In the genomic region with DNA sequence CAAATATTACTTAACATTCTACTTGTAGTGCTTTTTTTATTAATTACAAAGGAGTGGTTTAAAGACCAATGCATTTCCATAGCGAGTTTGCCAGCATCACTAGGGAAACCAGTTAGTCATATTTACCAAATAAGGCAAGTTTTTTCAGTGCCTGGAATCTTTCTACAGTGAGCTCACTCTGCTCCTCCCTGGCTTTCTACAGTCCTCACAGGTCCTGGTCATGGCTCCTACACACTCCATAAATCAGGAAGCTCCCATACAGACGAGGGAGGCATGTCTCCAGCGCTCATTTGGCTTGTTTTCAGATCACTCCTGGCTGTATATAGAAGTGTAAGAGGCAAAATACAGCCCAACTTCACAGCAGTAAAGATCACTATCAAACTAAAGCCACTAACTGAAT, we compare ENCODE assay signal across 22 mouse cellular contexts.
DNase-seq lines count a peak whose midpoint lies in the region; ATAC-seq and TF ChIP-seq lines count a peak whose summit lies in the region.
"Had no signal": no experiment of that assay in that cellular context is flagged by ENCODE, and none has a peak within 500 bp of the region (broad histone marks: within the 10 kb centered on the region; RNA-seq: fewer than 3 reads in every experiment).

No protein-coding gene starts in this region.

- intact Hi-C loops in gastrocnemius, adult 2 months (cut with DNase I) = no loop called here
- intact Hi-C loops in gastrocnemius, postnatal 14 days (cut with DNase I; ENCODE audit: low total_unique reads) = no loop called here

- no peaks in the 10 kb centered on the region for H3K27me3 ChIP-seq in lung, embryonic 14.5 days (ENCODE audit: insufficient read depth, low read length)
- H3K27me3 ChIP-seq in thymus, adult 2 months (ENCODE audit: control insufficient read depth, insufficient read depth, low read length) = no peaks in the 10 kb centered on the region
- H3K27me3 ChIP-seq: CH12.LX; embryonic facial prominence, embryonic 15.5 days; forebrain, embryonic 12.5 days; liver, embryonic 13.5 days; neural tube, embryonic 12.5 days had no signal

- no peak overlapping the region for H3K4me2 ChIP-seq in lung, embryonic 14.5 days
- H3K4me2 ChIP-seq: embryonic facial prominence, embryonic 15.5 days; forebrain, embryonic 12.5 days; hindbrain, embryonic 14.5 days; liver, embryonic 13.5 days; neural tube, embryonic 12.5 days had no signal

- ATAC-seq in lung, embryonic 14.5 days (ENCODE audit: insufficient read depth) = peak; percentile 93
- ATAC-seq: activated CD4-positive, CD25-positive, alpha-beta regulatory T cell, adult 4 months; midbrain, embryonic 16.5 days had no signal

- no peak for DNase-seq in gastrocnemius, adult 2 months
- no peak for DNase-seq in gastrocnemius, postnatal 14 days
- DNase-seq in lung, embryonic 14.5 days = peak; percentile 77
- no peak for DNase-seq in lung, adult 2 months
- DNase-seq in skeletal muscle tissue, adult 2 months (ENCODE audit: low read depth, low spot score) = peak; percentile 44
- DNase-seq in neural tube, embryonic 10.5 days (ENCODE audit: extremely low spot score, low spot score) = no peak
- no peak for DNase-seq in thymus, adult 2 months
- DNase-seq: cerebellum, adult 11 months; cerebellum, postnatal 25 days; heart, adult 2 months; kidney, adult 2 months; liver, embryonic 13.5 days; thymus, postnatal 36 days had no signal

- TF ChIP-seq POLR2A in lung, adult 2 months (IDR thresholded peaks at IDR 0.05; ENCODE audit: borderline replicate concordance, extremely low read depth, low read depth, low read length) = no peak
- no peak for TF ChIP-seq POLR2A in embryonic fibroblast, embryonic 13.5 days (IDR thresholded peaks at IDR 0.05; ENCODE audit: low read depth, low read length)
- no peak for TF ChIP-seq POLR2A in thymus, adult 2 months (IDR thresholded peaks at IDR 0.05; ENCODE audit: control insufficient read depth, extremely low read depth, insufficient read depth, low read length, poor library complexity)

- no peak overlapping the region for H3K4me3 ChIP-seq in gastrocnemius, adult 2 months
- H3K4me3 ChIP-seq in lung, embryonic 14.5 days (ENCODE audit: low read depth, low read length) = no peak overlapping the region
- no peak overlapping the region for H3K4me3 ChIP-seq in lung, adult 2 months (replicated peaks; ENCODE audit: extremely low read depth, low read depth, low read length)
- H3K4me3 ChIP-seq in embryonic fibroblast, embryonic 13.5 days (ENCODE audit: insufficient read depth, low read length) = no peak overlapping the region
- no peak overlapping the region for H3K4me3 ChIP-seq in thymus, adult 2 months (ENCODE audit: control insufficient read depth, insufficient read depth, low read length)
- H3K4me3 ChIP-seq: embryonic facial prominence, embryonic 15.5 days; forebrain, embryonic 12.5 days; heart, adult 2 months; layer of hippocampus, adult 2 months; liver, embryonic 13.5 days; neural tube, embryonic 12.5 days had no signal

- no peaks in the 10 kb centered on the region for H3K36me3 ChIP-seq in lung, embryonic 14.5 days (ENCODE audit: insufficient read depth)
- no peaks in the 10 kb centered on the region for H3K36me3 ChIP-seq in thymus, adult 2 months (ENCODE audit: control insufficient read depth, insufficient read depth, low read length)
- H3K36me3 ChIP-seq: embryonic facial prominence, embryonic 15.5 days; forebrain, embryonic 12.5 days; liver, embryonic 13.5 days; neural tube, embryonic 12.5 days had no signal

- no peaks in the 10 kb centered on the region for H3K9me3 ChIP-seq in lung, embryonic 14.5 days (ENCODE audit: low read depth, low read length)
- H3K9me3 ChIP-seq: embryonic facial prominence, embryonic 15.5 days; forebrain, embryonic 12.5 days; liver, embryonic 13.5 days; neural tube, embryonic 12.5 days had no signal

- no peaks in the 10 kb centered on the region for H3K4me1 ChIP-seq in lung, embryonic 14.5 days (ENCODE audit: insufficient read depth)
- H3K4me1 ChIP-seq in lung, adult 2 months (ENCODE audit: control insufficient read depth, insufficient read depth, low read length) = no peaks in the 10 kb centered on the region
- H3K4me1 ChIP-seq in embryonic fibroblast, embryonic 13.5 days (ENCODE audit: control insufficient read depth, insufficient read depth, low read length) = peaks cover 30% of the 10 kb centered on the region
- no peaks in the 10 kb centered on the region for H3K4me1 ChIP-seq in thymus, adult 2 months (replicated peaks; ENCODE audit: control insufficient read depth, insufficient read depth, low read length)
- H3K4me1 ChIP-seq: forebrain, embryonic 12.5 days; liver, embryonic 13.5 days; neural tube, embryonic 12.5 days had no signal

- no peak for TF ChIP-seq CTCF in gastrocnemius, adult 2 months (IDR thresholded peaks at IDR 0.05)
- no peak for TF ChIP-seq CTCF in lung, embryonic 14.5 days (IDR thresholded peaks at IDR 0.05; ENCODE audit: low read depth)
- no peak for TF ChIP-seq CTCF in lung, adult 2 months (IDR thresholded peaks at IDR 0.05; ENCODE audit: insufficient read depth, low read length)
- no peak for TF ChIP-seq CTCF in embryonic fibroblast, embryonic 13.5 days (IDR thresholded peaks at IDR 0.05; ENCODE audit: borderline replicate concordance, insufficient read depth, low read length)
- no peak for TF ChIP-seq CTCF in thymus, adult 2 months (IDR thresholded peaks at IDR 0.05; ENCODE audit: borderline replicate concordance, control insufficient read depth, extremely low read depth, insufficient read depth, low read length, poor library complexity)

- peak overlapping the region; percentile 48 for H3K27ac ChIP-seq in gastrocnemius, adult 2 months
- H3K27ac ChIP-seq in lung, embryonic 14.5 days (ENCODE audit: low read depth) = no peak overlapping the region
- peak overlapping the region; percentile 62; the same call in 1 of the 2 replicates for H3K27ac ChIP-seq in embryonic fibroblast, embryonic 13.5 days (ENCODE audit: insufficient read depth, low read length)
- H3K27ac ChIP-seq in thymus, adult 2 months (ENCODE audit: control insufficient read depth, insufficient read depth, low read length) = no peak overlapping the region
- H3K27ac ChIP-seq: embryonic facial prominence, embryonic 15.5 days; forebrain, embryonic 12.5 days; heart, adult 2 months; hindbrain, embryonic 14.5 days; layer of hippocampus, adult 2 months; liver, embryonic 13.5 days; neural tube, embryonic 12.5 days had no signal

- 38% methylated on average over 3 of the region's 3 CpGs for WGBS in lung, embryonic 14.5 days
- 53% methylated on average over 3 of the region's 3 CpGs for WGBS in lung, adult 2 months
- WGBS in thymus, adult 2 months = 85% methylated on average over 3 of the region's 3 CpGs

- no peak overlapping the region for H3K9ac ChIP-seq in lung, embryonic 14.5 days
- H3K9ac ChIP-seq: embryonic facial prominence, embryonic 15.5 days; forebrain, embryonic 12.5 days; hindbrain, embryonic 14.5 days; liver, embryonic 13.5 days; neural tube, embryonic 12.5 days had no signal

Comparison
In these comparisons a context has a peak if more than half of its experiments do, and no peak if none do; other contexts are left out.
1. DNase-seq: peak in lung, embryonic 14.5 days (single experiment) and skeletal muscle tissue, adult 2 months (single experiment); none in gastrocnemius, adult 2 months (single experiment), gastrocnemius, postnatal 14 days (single experiment), lung, adult 2 months (single experiment), neural tube, embryonic 10.5 days (single experiment) and thymus, adult 2 months (single experiment).
2. H3K27ac ChIP-seq: peak in gastrocnemius, adult 2 months (single experiment) and embryonic fibroblast, embryonic 13.5 days (single experiment); none in lung, embryonic 14.5 days (single experiment) and thymus, adult 2 months (single experiment).